Mouse (Mus musculus) yolk sac, embryonic 10.5 days (tissue): ENCODE data around the gene Tgfbr3.

Experiments used
- DNase-seq: peaks from one replicate; pipeline ENCODE4 v3.0.0-alpha.2; 2017; ENCODE audit warnings: low spot score

Tgfbr3 gene

GRCm38 (mm10) chr5:107207911-107208310, 81.5 kb downstream of the Tgfbr3 start:
- no peak for DNase-seq

GRCm38 (mm10) chr5:107204306-107204705, 85.1 kb downstream of the Tgfbr3 start:
- DNase-seq = no peak

- DNase-seq = peak; percentile 50
Observed at GRCm38 (mm10) chr5:107202801-107203559, 86.4 kb downstream of the Tgfbr3 start.

DNA sequence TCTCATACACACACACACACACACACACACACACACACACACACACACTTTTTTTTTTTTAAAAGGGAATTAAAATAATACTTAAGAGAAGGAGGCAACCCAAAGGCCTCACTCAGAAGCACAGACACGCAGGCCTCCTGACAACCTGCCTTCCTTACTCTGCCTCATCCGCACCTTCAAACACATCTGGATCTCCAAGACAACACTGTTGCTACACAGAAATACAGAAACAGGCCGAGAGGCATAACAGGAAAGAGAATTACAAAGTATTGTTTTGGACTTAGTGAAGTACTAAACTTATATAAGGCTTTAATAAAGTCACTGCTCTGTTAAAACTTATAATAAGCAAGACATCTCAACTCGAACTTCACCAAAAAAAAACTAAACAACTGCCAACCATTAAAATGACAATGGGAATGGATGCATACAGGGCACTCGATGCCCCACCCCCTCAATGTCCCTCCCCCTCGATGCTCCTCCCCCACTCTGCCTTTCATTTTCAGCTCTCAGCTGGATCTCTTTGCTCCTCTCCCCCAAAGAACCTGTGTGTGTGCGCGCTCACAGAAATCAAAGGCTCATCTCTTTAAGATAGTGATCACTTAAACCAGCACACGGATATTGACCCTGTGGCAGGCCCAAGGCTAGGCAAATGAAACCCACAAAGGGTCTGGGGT, 87.8 kb downstream of the Tgfbr3 start:
- no peak for DNase-seq

GRCm38 (mm10) chr5:107200853-107201341, 88.5 kb downstream of the Tgfbr3 start:
- no peak for DNase-seq

DNA sequence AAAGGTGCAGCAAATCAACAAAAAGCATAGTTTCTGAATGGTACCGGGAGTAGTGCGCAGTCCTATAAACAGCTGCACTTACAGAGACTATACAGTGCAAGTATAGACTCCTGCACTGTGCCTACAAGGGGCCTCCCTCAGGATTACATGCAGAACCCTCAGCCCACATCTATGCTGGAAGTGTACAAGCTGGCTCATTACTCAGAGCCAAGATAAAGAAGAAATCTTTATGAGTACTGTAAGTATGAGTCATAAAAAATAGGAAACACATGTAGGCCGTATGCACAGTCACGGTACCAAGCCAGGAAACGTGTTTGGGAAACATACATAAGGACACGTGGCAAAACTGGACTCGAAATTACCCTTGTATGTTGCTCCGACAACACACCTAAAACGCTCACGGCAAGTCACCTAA, 89.2 kb downstream of the Tgfbr3 start:
- DNase-seq = no peak

DNA sequence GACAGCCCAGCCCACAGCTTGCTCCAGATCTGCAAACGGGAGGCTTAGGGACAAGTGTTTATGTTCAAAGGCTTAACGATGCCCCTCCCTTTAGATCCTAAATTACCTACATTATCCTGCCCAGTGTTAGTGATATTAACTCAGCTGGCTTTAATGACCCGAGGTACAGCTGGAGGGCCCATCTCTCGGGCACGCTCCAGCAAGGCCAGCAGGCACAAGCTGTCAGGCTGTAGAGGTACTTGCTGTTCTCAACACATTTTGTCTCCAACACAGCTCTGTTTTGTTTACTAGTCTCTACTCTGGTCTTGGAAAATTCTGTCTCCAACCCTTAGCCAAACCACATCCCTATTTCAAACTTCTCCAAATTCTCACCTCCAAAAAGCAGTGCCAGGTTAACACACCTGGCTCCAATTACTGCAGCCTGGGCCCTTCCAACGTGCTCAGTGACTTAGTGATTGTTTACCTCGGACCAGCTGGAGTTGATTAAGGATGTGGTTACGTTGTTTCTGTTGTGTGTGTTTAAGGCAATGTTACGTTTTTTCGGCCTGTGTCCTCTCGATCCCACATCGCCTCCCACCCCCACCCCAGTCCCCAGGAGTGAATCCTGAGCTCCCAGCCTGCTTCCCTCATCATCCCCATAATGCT, 93.6 kb downstream of the Tgfbr3 start:
- no peak for DNase-seq

- no peak for DNase-seq
Observed at GRCm38 (mm10) chr5:107193160-107193559, 96.3 kb downstream of the Tgfbr3 start.

GRCm38 (mm10) chr5:107192372-107192771, 97.1 kb downstream of the Tgfbr3 start:
- no peak for DNase-seq

DNA sequence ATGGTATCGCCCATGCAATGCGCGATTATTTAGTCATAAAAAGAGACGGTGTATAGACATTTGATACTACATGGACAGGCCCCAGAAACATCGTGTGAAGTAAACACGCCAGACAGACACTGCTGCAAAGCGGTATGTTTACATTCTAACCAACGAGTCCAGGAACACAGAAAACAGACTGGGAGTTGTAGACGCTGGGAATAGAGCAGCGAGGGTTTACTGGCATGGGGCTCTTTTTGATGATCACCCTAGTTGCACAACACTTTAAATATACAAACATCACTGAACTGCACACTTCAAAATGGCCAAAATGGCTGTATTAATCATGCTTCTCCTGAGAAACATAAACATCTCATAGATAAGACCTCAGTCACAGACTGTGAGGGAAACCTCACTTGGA, 100.9 kb downstream of the Tgfbr3 start:
- DNase-seq = peak; percentile 51

DNA sequence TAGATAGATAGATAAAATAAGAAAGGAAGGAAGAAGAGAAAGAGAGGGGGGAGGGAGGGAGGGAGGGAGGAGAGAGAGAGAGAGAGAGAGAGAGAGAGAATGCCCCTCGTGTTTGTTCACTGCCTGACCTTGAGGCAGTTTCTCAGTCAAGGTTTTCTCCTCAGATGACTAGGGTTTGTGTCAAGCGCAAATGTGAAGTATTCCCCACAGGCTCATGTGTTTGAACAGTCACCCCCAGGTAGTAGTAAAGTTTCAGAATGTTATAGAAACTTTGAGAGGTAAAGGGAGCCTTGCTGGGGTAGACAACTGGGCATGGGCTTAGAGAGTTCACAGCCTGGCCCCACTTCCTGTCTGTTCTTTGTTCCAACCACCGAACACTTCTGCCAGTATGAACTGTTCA, 103.2 kb downstream of the Tgfbr3 start:
- no peak for DNase-seq

DNA sequence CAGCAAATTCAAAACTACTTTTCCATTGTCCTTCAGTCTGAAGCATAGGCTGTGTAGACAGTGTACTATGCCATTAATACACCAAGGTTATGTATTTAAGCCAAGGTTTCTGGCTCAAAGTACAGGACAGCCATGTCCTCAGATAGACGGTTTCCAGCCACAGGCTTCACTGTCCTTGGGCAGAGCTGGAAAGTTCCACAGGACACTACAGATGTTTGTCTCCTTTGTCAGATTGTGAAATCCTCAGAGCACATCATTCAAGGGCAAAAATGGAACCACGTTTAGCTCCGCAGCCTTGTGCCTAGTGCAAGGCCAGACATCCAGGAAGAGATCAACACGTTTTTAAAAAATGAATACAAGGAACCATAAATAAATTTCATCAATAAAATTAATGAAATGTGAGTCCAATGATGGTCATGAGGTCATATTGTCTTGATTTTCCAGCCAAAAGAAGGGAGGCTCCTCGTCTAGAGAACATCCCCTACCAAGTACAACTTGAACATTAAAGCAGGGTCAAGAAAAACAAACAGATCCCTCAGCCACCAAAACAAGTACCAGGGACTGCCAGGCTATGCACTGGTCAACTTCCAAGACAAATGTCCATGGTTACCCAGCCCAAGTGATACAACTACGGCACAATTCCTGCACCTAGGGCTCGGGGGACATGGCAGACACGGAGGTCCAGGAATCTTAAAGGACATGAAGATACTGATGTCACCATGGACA, 105.1 kb downstream of the Tgfbr3 start:
- no peak for DNase-seq

- DNase-seq = no peak
Observed at GRCm38 (mm10) chr5:107183537-107183936, 105.9 kb downstream of the Tgfbr3 start.

DNA sequence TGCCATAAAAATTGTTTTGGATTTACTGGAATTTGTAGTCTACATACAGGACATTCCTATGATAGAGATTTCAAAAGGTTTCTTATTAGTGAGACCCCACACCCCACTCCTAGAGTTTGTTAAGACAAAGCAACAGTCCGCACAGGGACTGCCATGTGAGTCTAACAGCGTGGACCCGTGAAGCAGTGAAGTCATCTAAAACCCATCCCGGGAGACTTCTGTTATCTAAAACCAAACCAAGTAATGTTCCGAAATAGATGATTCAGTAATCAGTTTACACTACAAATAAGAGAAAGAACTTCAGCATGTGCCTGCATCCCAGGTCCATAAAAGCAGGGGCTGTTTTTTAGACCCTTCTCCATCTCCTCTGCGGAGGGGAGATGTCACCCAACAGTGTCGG, 106.7 kb downstream of the Tgfbr3 start:
- DNase-seq = no peak

DNA sequence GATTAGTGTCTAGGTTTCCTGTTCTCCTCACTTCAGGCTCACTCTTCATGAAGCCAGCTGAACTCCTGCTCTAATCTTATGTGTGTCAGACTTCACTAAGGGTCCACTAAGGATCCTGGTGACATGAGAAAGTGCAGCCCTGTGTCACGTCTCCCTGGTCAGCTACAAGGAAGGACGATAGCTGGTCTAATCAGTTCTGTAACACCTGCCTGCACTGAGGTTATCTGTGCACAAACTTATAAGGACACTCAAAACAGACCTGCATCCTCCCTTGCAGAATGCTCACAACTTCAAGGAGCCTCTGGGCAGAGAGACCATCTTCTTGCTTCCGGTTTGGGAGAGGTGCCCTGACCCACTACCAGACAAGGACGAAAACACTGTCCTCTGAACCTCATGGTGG, 107.6 kb downstream of the Tgfbr3 start:
- no peak for DNase-seq

- DNase-seq = no peak
Observed at GRCm38 (mm10) chr5:107179194-107179593, 110.2 kb downstream of the Tgfbr3 start.

DNA sequence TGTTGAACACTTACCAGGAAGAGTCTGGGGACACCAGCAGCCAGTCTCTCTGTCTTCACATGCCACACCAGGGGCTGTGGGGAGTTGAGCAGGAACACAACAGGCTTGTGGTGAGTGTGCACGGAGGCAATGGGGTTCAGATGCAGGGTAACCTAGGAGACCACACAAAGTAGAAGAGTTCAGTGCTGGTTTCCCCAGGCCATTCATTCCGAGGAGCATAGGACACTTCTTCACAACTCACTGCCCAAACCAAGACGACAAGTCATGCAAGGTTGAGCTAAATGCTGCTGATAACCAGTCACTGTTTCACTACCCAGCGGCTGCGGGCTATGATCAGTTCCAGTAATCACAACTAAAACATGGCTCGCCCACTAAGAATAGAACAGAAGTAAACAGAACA, 111.6 kb downstream of the Tgfbr3 start:
- no peak for DNase-seq

DNA sequence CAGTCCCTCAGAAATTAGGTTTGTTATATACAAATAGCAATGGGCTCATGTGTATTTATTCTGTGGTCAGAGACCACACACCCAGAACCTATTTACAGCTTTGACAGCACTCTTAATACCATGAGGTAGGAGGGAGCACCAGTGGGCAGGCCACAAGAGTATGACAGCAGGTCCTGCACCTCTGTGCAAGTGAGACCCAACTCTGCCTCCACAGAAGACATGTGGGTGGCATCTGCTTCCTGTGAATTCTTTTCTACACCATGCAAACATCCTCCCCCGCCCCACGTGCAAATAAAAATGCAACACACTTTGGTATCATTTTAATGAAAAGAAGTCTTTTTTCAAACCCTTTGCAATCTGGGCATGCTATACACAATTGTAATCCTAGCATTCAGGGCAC, 112.2 kb downstream of the Tgfbr3 start:
- no peak for DNase-seq

- no peak for DNase-seq
Observed at GRCm38 (mm10) chr5:107176796-107177195, 112.6 kb downstream of the Tgfbr3 start.

GRCm38 (mm10) chr5:107176196-107176595, 113.2 kb downstream of the Tgfbr3 start:
- DNase-seq = no peak

- DNase-seq = no peak
Observed at GRCm38 (mm10) chr5:107174188-107174587, 115.2 kb downstream of the Tgfbr3 start.

DNA sequence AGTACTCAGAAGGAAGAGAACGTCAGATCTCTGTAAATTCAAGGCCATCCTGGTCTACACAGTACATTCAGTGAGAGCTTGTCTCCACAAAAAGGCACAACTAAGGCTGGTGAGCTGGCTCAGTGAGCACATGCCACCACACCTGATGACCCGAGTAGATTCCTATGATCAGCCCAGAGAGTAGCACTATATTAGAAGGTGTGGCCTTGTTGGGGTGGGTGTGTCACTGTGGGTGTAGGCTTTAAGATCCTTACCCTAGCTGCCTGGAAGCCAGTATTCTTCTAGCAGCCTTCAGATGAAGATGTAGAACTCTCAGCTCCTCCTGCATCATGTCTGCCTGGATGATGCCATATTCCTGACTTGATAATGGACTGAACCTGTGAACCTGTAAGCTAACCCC, 115.9 kb downstream of the Tgfbr3 start:
- no peak for DNase-seq
